Mouse (Mus musculus) stomach, postnatal 0 days (tissue): ENCODE data around the gene Serpina3k.

ENCODE experiments used
- CTCF ChIP-seq: IDR thresholded peaks from 2 replicates; pipeline ENCODE4 v1.5.1; 2016; ENCODE audit warnings: antibody characterized with exemption, low read depth, mild to moderate bottlenecking, moderate library complexity
- EP300 ChIP-seq: optimal IDR thresholded peaks from 2 replicates; pipeline ENCODE3; 2016; ENCODE audit warnings: antibody characterized with exemption

DNA sequence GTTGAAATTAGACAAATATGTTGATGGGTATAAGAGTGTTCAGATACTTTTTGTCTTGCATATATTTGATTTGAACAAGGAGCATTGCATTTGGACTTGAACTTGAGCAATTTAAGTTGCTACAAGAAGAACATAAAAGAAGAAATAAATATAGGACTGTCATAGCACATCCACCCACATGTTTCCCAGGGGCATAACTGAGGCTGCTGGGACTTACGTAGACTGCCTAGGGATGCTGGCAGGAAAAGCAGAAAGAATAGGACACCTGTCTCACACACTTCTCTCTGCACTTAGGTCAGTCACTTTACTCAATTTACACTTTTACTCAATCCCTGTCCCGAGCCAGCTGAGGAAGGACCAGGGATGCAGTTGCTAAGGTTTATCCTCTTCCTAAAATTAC, 44.3 kb upstream of the Serpina3k start:
- no peak for TF ChIP-seq CTCF
- no peak for TF ChIP-seq EP300
